Mouse (Mus musculus): ENCODE results near the gene Sfxn2. TPM values are rescaled to one million over a fixed set of nuclear protein-coding genes. Genes with fewer than 3 reads are reported as not detected.
A peak's percentile ranks its signal among the peaks of the same experiment; 100 is the strongest.

The Sfxn2 gene
- total RNA-seq (2021): 1 to 10 TPM; 2.4 to 3.6 TPM
- polyA plus RNA-seq (2012; rRNA removed): 2.3 and 2.7 TPM in 2 replicates
- long read RNA-seq, partial matches to known transcripts: 0 of 1 reads
- long read RNA-seq, other reads (novel, unspliced or antisense): 0 of 1 reads

- under 1% methylated on average over 67 of the region's 67 CpGs for WGBS
- Histone ChIP-seq H3K79me2 (replicated peaks; ENCODE audit: control insufficient read depth, insufficient read depth, low read length) (no peaks in the 10 kb centered on the region), H3K27me3 (ENCODE audit: control insufficient read depth, insufficient read depth, low read length) (no peaks in the 10 kb centered on the region), H3K27ac (peak within 1 kb of the TSS; percentile 81), H3K4me1 (ENCODE audit: control insufficient read depth, insufficient read depth, low read length) (peaks cover 1% of the 10 kb centered on the region; the same call in 1 of the 2 replicates), H3K9ac (ENCODE audit: low read depth, low read length) (peak within 1 kb of the TSS; percentile 66), H3K4me3 (peak within 1 kb of the TSS; percentile 77), H3K36me3 (ENCODE audit: control insufficient read depth, insufficient read depth, low read length) (no peaks in the 10 kb centered on the region)
- intact Hi-C loops (cut with DNase I): loop anchor here (5.0 to 10.0 kb wide), 3 partner anchors 71 to 292 kb away; partner anchors contain the start of genes Actr1a, Sufu and Trim8
- DNase-seq: peak; percentile 94 to 96
- TF ChIP-seq POLR2A (IDR thresholded peaks at IDR 0.05; ENCODE audit: insufficient read depth, low read depth, low read length) (peak; percentile 89), CTCF (IDR thresholded peaks at IDR 0.05) (peak; percentile 58), EP300 (IDR thresholded peaks at IDR 0.05; ENCODE audit: insufficient read depth, low read depth, low read length) (peak; percentile 74; the same call in 1 of the 2 replicates)
Observed at GRCm38 (mm10) chr19:46572951-46573937, at the start of gene Sfxn2, which contains the start of gene Arl3. Sfxn2 (plus strand) TSS chr19:46573365. Arl3 (minus strand) TSS chr19:46573198.

GRCm38 (mm10) chr19:46523480-46524151 is 49.5 kb upstream of the Sfxn2 start:
- no peaks in the 10 kb centered on the region for H3K36me3 ChIP-seq (ENCODE audit: control insufficient read depth, insufficient read depth, low read length)
- no peaks in the 10 kb centered on the region for H3K27me3 ChIP-seq (ENCODE audit: control insufficient read depth, insufficient read depth, low read length)
- peak overlapping the region; percentile 28 for H3K9ac ChIP-seq (ENCODE audit: low read depth, low read length)
- H3K27ac ChIP-seq: peak overlapping the region; percentile 84
- 22% methylated on average over 20 of the region's 20 CpGs for WGBS
- TF ChIP-seq POLR2A (IDR thresholded peaks at IDR 0.05; ENCODE audit: insufficient read depth, low read depth, low read length) (0 out of 2 replicates have a peak, but pooled peaks have one; percentile 29), EP300 (IDR thresholded peaks at IDR 0.05; ENCODE audit: insufficient read depth, low read depth, low read length) (no peak)
- intact Hi-C loops (cut with DNase I): loop anchor here (1.0 to 2.0 kb wide), 2 partner anchors 19 to 67 kb away; no protein-coding TSS in a partner anchor
- peaks cover 35% of the 10 kb centered on the region for H3K4me1 ChIP-seq (ENCODE audit: control insufficient read depth, insufficient read depth, low read length)
- no peaks in the 10 kb centered on the region for H3K79me2 ChIP-seq (replicated peaks; ENCODE audit: control insufficient read depth, insufficient read depth, low read length)
- peak; percentile 71 to 72 for DNase-seq
- H3K4me3 ChIP-seq: peak overlapping the region; percentile 28

- intact Hi-C loops (cut with DNase I): loop anchor here (1.0 to 2.0 kb wide), 2 partner anchors 20 to 67 kb away; no protein-coding TSS in a partner anchor
- TF ChIP-seq EP300 (IDR thresholded peaks at IDR 0.05; ENCODE audit: insufficient read depth, low read depth, low read length) (no peak), POLR2A (IDR thresholded peaks at IDR 0.05; ENCODE audit: insufficient read depth, low read depth, low read length) (no peak), CTCF (IDR thresholded peaks at IDR 0.05) (no peak)
- H3K27me3 ChIP-seq (ENCODE audit: control insufficient read depth, insufficient read depth, low read length): no peaks in the 10 kb centered on the region
- H3K4me3 ChIP-seq: peak overlapping the region; percentile 28
- H3K27ac ChIP-seq: peak overlapping the region; percentile 84
- H3K9ac ChIP-seq (ENCODE audit: low read depth, low read length): peak overlapping the region; percentile 2; the same call in 1 of the 2 replicates
- H3K79me2 ChIP-seq (replicated peaks; ENCODE audit: control insufficient read depth, insufficient read depth, low read length): no peaks in the 10 kb centered on the region
- H3K36me3 ChIP-seq (ENCODE audit: control insufficient read depth, insufficient read depth, low read length): no peaks in the 10 kb centered on the region
- 10% methylated on average over 6 of the region's 6 CpGs for WGBS
- no peak for DNase-seq
- peaks cover 35% of the 10 kb centered on the region for H3K4me1 ChIP-seq (ENCODE audit: control insufficient read depth, insufficient read depth, low read length)
Observed at GRCm38 (mm10) chr19:46524152-46524544, 49.0 kb upstream of the Sfxn2 start.

GRCm38 (mm10) chr19:46524601-46525321 is 48.4 kb upstream of the Sfxn2 start:
- H3K4me1 ChIP-seq (ENCODE audit: control insufficient read depth, insufficient read depth, low read length): peaks cover 34% of the 10 kb centered on the region
- TF ChIP-seq POLR2A (IDR thresholded peaks at IDR 0.05; ENCODE audit: insufficient read depth, low read depth, low read length) (0 out of 2 replicates have a peak, but pooled peaks have one; percentile 22), CTCF (IDR thresholded peaks at IDR 0.05) (peak; percentile 71), EP300 (IDR thresholded peaks at IDR 0.05; ENCODE audit: insufficient read depth, low read depth, low read length) (peak; percentile 97)
- intact Hi-C loops (cut with DNase I): loop anchor here (1.0 to 2.0 kb wide), 2 partner anchors 20 to 68 kb away; no protein-coding TSS in a partner anchor

More at GRCm38 (mm10) chr19:46524601-46525321, 48.4 kb upstream of the Sfxn2 start:
- peak overlapping the region; percentile 84 for H3K27ac ChIP-seq
- H3K4me3 ChIP-seq: peak overlapping the region; percentile 28; the same call in 1 of the 2 replicates
- no peaks in the 10 kb centered on the region for H3K27me3 ChIP-seq (ENCODE audit: control insufficient read depth, insufficient read depth, low read length)
- no peaks in the 10 kb centered on the region for H3K79me2 ChIP-seq (replicated peaks; ENCODE audit: control insufficient read depth, insufficient read depth, low read length)
- DNase-seq: peak; percentile 84 to 90
- WGBS: 13% methylated on average over 14 of the region's 14 CpGs
- no peaks in the 10 kb centered on the region for H3K36me3 ChIP-seq (ENCODE audit: control insufficient read depth, insufficient read depth, low read length)
- H3K9ac ChIP-seq (ENCODE audit: low read depth, low read length): no peak overlapping the region
